Mouse (Mus musculus) stomach, embryonic 16.5 days (tissue): ENCODE data around the gene Hist1h3a. TPM values are rescaled to one million over a fixed set of nuclear protein-coding genes. Genes with fewer than 3 reads are reported as not detected.
A peak's percentile ranks its signal among the peaks of the same experiment; 100 is the strongest.
"Not testable (repeated sequence)": the region's sequence is repeated elsewhere in the genome, so short reads cannot be mapped to it uniquely, and the experiment has no call there.

Experiments
- ATAC-seq: fragments of 200-750 bp; cut with Nextera tagmentation; 2 replicates; pipeline ENCODE4 v1.8.0; 2017; ENCODE audit warnings: moderate number of reproducible peaks, moderate TSS enrichment; ENCODE audit not compliant: insufficient read depth, low FRiP score
- H3K27ac ChIP-seq: fragments of 300-500 bp; sonication (generic); 2 replicates; pipeline ENCODE4 v1.5.1; 2014; ENCODE audit warnings: low read length
- H3K27me3 ChIP-seq: fragments of 300-500 bp; sonication (generic); 2 replicates; pipeline ENCODE4 v1.6.1; 2014; ENCODE audit warnings: low read length, control low read depth, mixed read lengths; ENCODE audit not compliant: control insufficient read depth, insufficient read depth
- H3K36me3 ChIP-seq: fragments of 300-500 bp; sonication (generic); 2 replicates; pipeline ENCODE4 v1.6.1; 2014; ENCODE audit warnings: low read length; ENCODE audit not compliant: control insufficient read depth, insufficient read depth
- H3K4me1 ChIP-seq: fragments of 300-500 bp; sonication (generic); 2 replicates; pipeline ENCODE4 v1.6.1; 2014; ENCODE audit warnings: low read length, control low read depth, mixed read lengths; ENCODE audit not compliant: control insufficient read depth, insufficient read depth
- H3K4me2 ChIP-seq: fragments of 300-500 bp; sonication (generic); 2 replicates; pipeline ENCODE4 v1.6.1; 2014; ENCODE audit warnings: low read depth, low read length, mixed read lengths
- H3K4me3 ChIP-seq: fragments of 300-500 bp; sonication (generic); replicated peaks from 2 replicates; pipeline ENCODE4 v1.5.1; 2014; ENCODE audit warnings: mild to moderate bottlenecking, low read length
- H3K9ac ChIP-seq: fragments of 300-500 bp; sonication (generic); 2 replicates; pipeline ENCODE4 v1.6.1; 2014; ENCODE audit warnings: low read length
- H3K9me3 ChIP-seq: fragments of 300-500 bp; sonication (generic); replicated peaks from 2 replicates; pipeline ENCODE4 v1.6.1; 2016; ENCODE audit warnings: low read length, control low read depth; ENCODE audit not compliant: control insufficient read depth
- WGBS: fragments of 180-500 bp; shearing (Covaris S2); extraction: QIAGEN DNeasy Blood & Tissue Kit; methylation state at CpG from one replicate; pipeline ENCODE4 v1.1.7; 2014; 5-methylcytosine and 5-hydroxymethylcytosine counted together
- polyA plus RNA-seq: library from polyadenylated mRNA; unstranded; fragments of >200 nt; fragmentation: Nextera tagmentation; extraction: Ambion mirVana; gene quantifications from 2 replicates; pipeline ENCODE4 v1.2.1, GENCODE M21; 2015

Gene Hist1h3a
- polyA plus RNA-seq, 1 experiment from 2014 or later = 3.5 TPM

- peak within 1 kb of the TSS; percentile 96 for H3K27ac ChIP-seq
- peak within 1 kb of the TSS; percentile 61 for H3K4me2 ChIP-seq
Observed at GRCm38 (mm10) chr13:23752067-23752741, 10.0 kb downstream of the Hist1h3a start, which contains the start of gene Hist1h3b. Gene Hist1h3b, plus strand, starts transcription at chr13:23752267.

DNA sequence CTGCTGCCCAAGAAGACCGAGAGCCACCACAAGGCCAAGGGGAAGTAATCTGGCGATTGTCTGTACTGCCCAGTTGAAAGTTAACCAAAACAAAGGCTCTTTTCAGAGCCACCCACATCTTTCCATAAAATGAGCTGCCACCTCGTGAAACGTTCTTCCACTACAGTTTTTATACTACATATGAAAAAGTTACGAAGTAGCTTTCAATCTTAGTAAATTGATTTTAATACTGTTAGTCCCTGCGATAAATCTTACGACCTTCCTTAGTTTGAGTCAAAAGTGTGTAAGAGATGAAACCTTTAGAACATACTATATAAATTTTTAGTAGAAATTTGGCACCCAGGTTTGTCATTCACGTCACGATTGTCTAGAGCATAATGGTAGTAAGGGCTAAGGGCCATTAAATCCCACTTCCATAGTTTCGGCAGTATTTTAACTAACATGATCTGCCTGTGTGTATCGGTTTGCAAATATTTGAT, 10.7 kb downstream of the Hist1h3a start:
- Histone ChIP-seq H3K27ac (peak overlapping the region; percentile 96), H3K4me2 (peak overlapping the region; percentile 61), H3K36me3 (no peaks in the 10 kb centered on the region), H3K9me3 (no peaks in the 10 kb centered on the region), H3K4me3 (peak overlapping the region; percentile 47), H3K4me1 (peaks cover 12% of the 10 kb centered on the region), H3K27me3 (no peaks in the 10 kb centered on the region), H3K9ac (peak overlapping the region; percentile 71)
- under 1% methylated on average over 11 of the region's 11 CpGs for WGBS
- no peak for ATAC-seq

More at GRCm38 (mm10) chr13:23752067-23752741, 10.0 kb downstream of the Hist1h3a start, which contains the start of gene Hist1h3b:
- H3K36me3 ChIP-seq, H3K27me3 ChIP-seq, H3K9me3 ChIP-seq: not testable (repeated sequence)
- WGBS = under 1% methylated on average over 16 of the region's 47 CpGs
- H3K4me1 ChIP-seq = peaks cover 10% of the 10 kb centered on the region
- H3K9ac ChIP-seq = peak within 1 kb of the TSS; percentile 71
- peak within 1 kb of the TSS; percentile 47 for H3K4me3 ChIP-seq
- peak; percentile 88 for ATAC-seq

DNA sequence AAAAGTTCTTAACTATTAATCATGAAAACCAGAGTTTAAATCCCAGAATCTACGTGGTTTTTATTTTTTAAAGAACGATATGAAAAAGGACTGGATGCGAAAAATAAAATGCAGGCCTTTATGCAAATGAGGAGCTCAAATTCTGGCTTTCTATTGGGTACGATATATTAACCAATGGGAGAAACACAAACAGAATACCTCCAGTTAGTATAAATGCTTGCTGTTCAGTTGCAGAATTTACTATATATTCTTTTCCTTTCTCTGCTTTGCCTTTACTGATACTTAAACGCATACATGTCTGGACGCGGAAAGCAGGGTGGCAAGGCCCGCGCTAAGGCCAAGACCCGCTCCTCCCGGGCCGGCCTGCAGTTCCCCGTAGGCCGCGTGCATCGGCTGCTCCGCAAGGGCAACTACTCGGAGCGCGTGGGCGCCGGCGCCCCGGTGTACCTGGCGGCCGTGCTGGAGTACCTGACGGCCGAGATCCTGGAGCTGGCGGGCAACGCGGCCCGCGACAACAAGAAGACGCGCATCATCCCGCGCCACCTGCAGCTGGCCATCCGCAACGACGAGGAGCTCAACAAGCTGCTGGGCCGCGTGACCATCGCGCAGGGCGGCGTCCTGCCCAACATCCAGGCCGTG, 11.2 kb downstream of the Hist1h3a start, which contains the start of gene Hist1h2ab:
TSS of gene Hist1h2ab (plus strand) at position 288 of the 639 bp plus-strand sequence.
- H3K9me3 ChIP-seq, H3K27me3 ChIP-seq, H3K36me3 ChIP-seq: not testable (repeated sequence)
- WGBS = under 1% methylated on average over 28 of the region's 47 CpGs
- H3K4me2 ChIP-seq = peak within 1 kb of the TSS; percentile 61
- H3K9ac ChIP-seq = peak within 1 kb of the TSS; percentile 71
- ATAC-seq = peak; percentile 44; the same call in 1 of the 2 replicates
- peak within 1 kb of the TSS; percentile 96 for H3K27ac ChIP-seq
- H3K4me3 ChIP-seq = peak within 1 kb of the TSS; percentile 47
- H3K4me1 ChIP-seq = peaks cover 12% of the 10 kb centered on the region

GRCm38 (mm10) chr13:23749563-23750121, 12.5 kb downstream of the Hist1h3a start:
- H3K4me3 ChIP-seq = no peak overlapping the region
- H3K4me2 ChIP-seq = no peak overlapping the region
- H3K9me3 ChIP-seq = no peaks in the 10 kb centered on the region
- H3K36me3 ChIP-seq = no peaks in the 10 kb centered on the region
- no peaks in the 10 kb centered on the region for H3K27me3 ChIP-seq
- ATAC-seq = no peak
- H3K9ac ChIP-seq = no peak overlapping the region
- no peak overlapping the region for H3K27ac ChIP-seq
- peaks cover 12% of the 10 kb centered on the region for H3K4me1 ChIP-seq
- 83% methylated on average over 5 of the region's 5 CpGs for WGBS

DNA sequence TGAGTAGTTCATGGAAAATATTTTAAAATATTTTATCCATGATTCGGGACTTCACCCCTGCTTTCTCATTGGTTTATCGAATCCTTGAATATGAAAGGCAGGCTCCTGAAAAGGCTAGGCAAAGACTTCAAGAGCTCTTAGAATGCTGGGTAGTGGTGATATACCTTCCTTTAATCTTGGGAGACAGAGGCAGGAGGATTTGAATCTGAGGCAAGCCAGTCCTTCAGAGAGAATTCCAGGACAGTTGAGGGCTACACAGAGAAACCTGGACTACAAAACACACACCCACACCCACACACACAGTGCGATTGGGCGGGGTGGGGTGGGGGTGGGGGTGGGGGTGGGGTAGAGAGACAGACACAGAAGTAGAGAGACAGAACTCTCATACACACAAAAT, 14.3 kb downstream of the Hist1h3a start:
- Histone ChIP-seq H3K4me2 (peak overlapping the region; percentile 59), H3K27ac (peak overlapping the region; percentile 99), H3K27me3 (no peaks in the 10 kb centered on the region), H3K36me3 (no peaks in the 10 kb centered on the region), H3K9me3 (no peaks in the 10 kb centered on the region), H3K9ac (peak overlapping the region; percentile 61; the same call in 1 of the 2 replicates), H3K4me3 (peak overlapping the region; percentile 40; the same call in 1 of the 2 replicates), H3K4me1 (peaks cover 20% of the 10 kb centered on the region)
- WGBS = 7% methylated on average over 4 of the region's 4 CpGs
- no peak for ATAC-seq

DNA sequence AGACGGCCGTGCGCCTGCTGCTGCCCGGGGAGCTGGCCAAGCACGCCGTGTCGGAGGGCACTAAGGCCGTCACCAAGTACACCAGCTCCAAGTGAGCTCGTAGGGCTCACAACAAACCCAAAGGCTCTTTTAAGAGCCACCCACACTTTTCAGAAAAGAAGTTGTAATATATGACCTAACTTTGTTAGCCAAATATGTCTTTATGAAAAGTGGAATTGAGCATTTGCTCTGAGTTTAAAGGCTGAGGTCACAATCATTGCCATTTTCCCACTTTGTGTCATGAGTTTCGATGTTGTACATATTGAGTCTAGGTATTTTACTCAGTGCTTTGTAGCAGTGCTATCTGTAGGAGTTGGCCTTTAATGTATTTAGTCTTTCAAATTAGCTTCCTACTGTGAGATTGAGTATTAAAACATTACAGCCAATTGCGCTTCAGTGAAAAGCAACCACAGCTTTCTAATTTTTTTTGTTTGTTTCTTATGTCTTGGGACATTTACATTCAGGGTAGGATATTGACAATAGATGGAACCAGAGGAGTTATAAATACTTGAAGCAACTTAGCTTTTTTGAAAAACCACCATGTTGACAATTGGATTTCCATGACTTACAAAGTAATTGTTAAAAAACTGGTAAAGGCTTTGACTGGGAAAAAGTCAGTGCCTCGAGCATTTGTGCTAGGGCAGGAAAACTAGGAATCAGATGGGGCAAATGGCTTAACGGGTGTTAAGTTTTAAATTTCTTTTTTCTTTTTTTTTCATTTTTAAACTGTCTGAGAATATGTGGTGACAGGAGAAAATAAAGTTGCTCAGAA, 14.9 kb downstream of the Hist1h3a start:
- H3K4me1 ChIP-seq = peaks cover 20% of the 10 kb centered on the region
- peak overlapping the region; percentile 61 for H3K9ac ChIP-seq
- peak overlapping the region; percentile 40 for H3K4me3 ChIP-seq
- peak overlapping the region; percentile 99 for H3K27ac ChIP-seq
- H3K4me2 ChIP-seq = peak overlapping the region; percentile 59
- 2% methylated on average over 13 of the region's 13 CpGs for WGBS
- no peaks in the 10 kb centered on the region for H3K36me3 ChIP-seq
- no peaks in the 10 kb centered on the region for H3K9me3 ChIP-seq
- no peaks in the 10 kb centered on the region for H3K27me3 ChIP-seq
- no peak for ATAC-seq

- not testable (repeated sequence) for H3K9me3 ChIP-seq, H3K36me3 ChIP-seq, H3K27me3 ChIP-seq
- Histone ChIP-seq H3K4me2 (peak within 1 kb of the TSS; percentile 59), H3K27ac (peak within 1 kb of the TSS; percentile 99), H3K4me3 (peak within 1 kb of the TSS; percentile 49), H3K9ac (peak within 1 kb of the TSS; percentile 73), H3K4me1 (peaks cover 20% of the 10 kb centered on the region)
- peak; percentile 93 for ATAC-seq
- under 1% methylated on average over 36 of the region's 58 CpGs for WGBS
Observed at GRCm38 (mm10) chr13:23746201-23747080, 15.7 kb downstream of the Hist1h3a start, which contains the start of gene Hist1h2bb. Gene Hist1h2bb, plus strand, starts transcription at chr13:23746734.
